Mouse (Mus musculus) G1E-ER4 (cell line): Measurements from ENCODE around the gene Gabrr2. TPM values are rescaled to one million over a fixed set of nuclear protein-coding genes. Genes with fewer than 3 reads are reported as not detected.

ENCODE experiments used
- GATA1 ChIP-seq: IDR thresholded peaks from one replicate; pipeline ENCODE4 v1.8.0; 2012; ENCODE audit warnings: low read length, inconsistent platforms
- polyA plus RNA-seq: library from polyadenylated mRNA; stranded (reverse); fragments of >175 nt; gene quantifications from 2 replicates; pipeline ENCODE4 v1.2.3, GENCODE M21; 2012

Gene Gabrr2
- polyA plus RNA-seq, 1 experiment: 0.06 TPM

- TF ChIP-seq GATA1: no peak
Measured at GRCm38 (mm10) chr4:33110845-33111244, 48.0 kb downstream of the Gabrr2 start.

- TF ChIP-seq GATA1: no peak
Measured at GRCm38 (mm10) chr4:33111358-33111757, 48.6 kb downstream of the Gabrr2 start.

GRCm38 (mm10) chr4:33124493-33124892 lies 61.7 kb downstream of the Gabrr2 start:
- no peak for TF ChIP-seq GATA1

GRCm38 (mm10) chr4:33125409-33126084 lies 62.7 kb downstream of the Gabrr2 start:
- no peak for TF ChIP-seq GATA1

- no peak for TF ChIP-seq GATA1
Measured at GRCm38 (mm10) chr4:33132221-33132620, 69.4 kb downstream of the Gabrr2 start, which contains the start of gene Gabrr1. TSS of gene Gabrr1 (plus strand) at chr4:33132521.

Other genes starting within 250 kb of the Gabrr2 start
- 1.2 and 1.8 TPM in 2 replicates for gene Ankrd6, start 112.2 kb upstream of the Gabrr2 start, polyA plus RNA-seq
- 0.30 and 0.54 TPM in 2 replicates for gene Rragd, start 80.0 kb upstream of the Gabrr2 start, polyA plus RNA-seq
- gene Ube2j1, start 31.6 kb upstream of the Gabrr2 start, polyA plus RNA-seq: 29.1 and 33.2 TPM in 2 replicates
- not detected in 2 replicates for gene Gabrr1, start 69.5 kb downstream of the Gabrr2 start, polyA plus RNA-seq
- not detected in 2 replicates for gene Pm20d2, start 126.7 kb downstream of the Gabrr2 start, polyA plus RNA-seq
- gene Srsf12, start 146.0 kb downstream of the Gabrr2 start, polyA plus RNA-seq: not detected in 2 replicates
- 59.2 and 77.7 TPM in 2 replicates for gene Pnrc1, start 227.2 kb downstream of the Gabrr2 start, polyA plus RNA-seq
- 7.0 and 7.9 TPM in 2 replicates for gene Rngtt, start 247.3 kb downstream of the Gabrr2 start, polyA plus RNA-seq